Mouse (Mus musculus) bone marrow, adult 2 months (tissue): ENCODE measurements around the gene Fgf16. TPM values are rescaled to one million over a fixed set of nuclear protein-coding genes. Genes with fewer than 3 reads are reported as not detected.

ENCODE experiments used
- H3K27ac ChIP-seq: fragments of 200-500 bp; 2 replicates; pipeline ENCODE4 v1.5.1; 2012; ENCODE audit warnings: low read depth, mild to moderate bottlenecking, control low read depth, inconsistent platforms, low read length; ENCODE audit not compliant: control insufficient read depth, poor library complexity, insufficient read depth
- H3K4me1 ChIP-seq: fragments of 200-500 bp; 2 replicates; pipeline ENCODE4 v1.6.1; 2011; ENCODE audit warnings: low read length; ENCODE audit not compliant: control insufficient read depth, insufficient read depth
- H3K4me3 ChIP-seq: fragments of 200-500 bp; replicated peaks from 2 replicates; pipeline ENCODE3; 2011; ENCODE audit warnings: mild to moderate bottlenecking, low read depth, low read length, control low read depth; ENCODE audit not compliant: control insufficient read depth
- CTCF ChIP-seq: fragments of 200-500 bp; IDR thresholded peaks from 2 replicates; pipeline ENCODE4 v1.5.1; 2011; ENCODE audit warnings: low read length, control low read depth; ENCODE audit not compliant: control insufficient read depth, insufficient read depth
- POLR2A ChIP-seq: fragments of 200-500 bp; IDR thresholded peaks from 2 replicates; pipeline ENCODE4 v1.6.1; 2011; ENCODE audit warnings: low read depth, mild to moderate bottlenecking, control low read depth, low read length, borderline replicate concordance; ENCODE audit not compliant: control insufficient read depth
- WGBS: fragments of 180-500 bp; shearing (Covaris S2); methylation state at CpG from one replicate; pipeline ENCODE4 v1.1.7; 2018; 5-methylcytosine and 5-hydroxymethylcytosine counted together
- polyA plus RNA-seq: library from polyadenylated mRNA; stranded (reverse); fragments of >200 nt; gene quantifications from 2 replicates; pipeline ENCODE4 v1.2.4, GENCODE M21; 2011; ENCODE audit warnings: low replicate concordance; ENCODE audit not compliant: missing spikeins, insufficient read depth, insufficient read length

The Fgf16 gene
- polyA plus RNA-seq, 1 experiment: not detected

DNA sequence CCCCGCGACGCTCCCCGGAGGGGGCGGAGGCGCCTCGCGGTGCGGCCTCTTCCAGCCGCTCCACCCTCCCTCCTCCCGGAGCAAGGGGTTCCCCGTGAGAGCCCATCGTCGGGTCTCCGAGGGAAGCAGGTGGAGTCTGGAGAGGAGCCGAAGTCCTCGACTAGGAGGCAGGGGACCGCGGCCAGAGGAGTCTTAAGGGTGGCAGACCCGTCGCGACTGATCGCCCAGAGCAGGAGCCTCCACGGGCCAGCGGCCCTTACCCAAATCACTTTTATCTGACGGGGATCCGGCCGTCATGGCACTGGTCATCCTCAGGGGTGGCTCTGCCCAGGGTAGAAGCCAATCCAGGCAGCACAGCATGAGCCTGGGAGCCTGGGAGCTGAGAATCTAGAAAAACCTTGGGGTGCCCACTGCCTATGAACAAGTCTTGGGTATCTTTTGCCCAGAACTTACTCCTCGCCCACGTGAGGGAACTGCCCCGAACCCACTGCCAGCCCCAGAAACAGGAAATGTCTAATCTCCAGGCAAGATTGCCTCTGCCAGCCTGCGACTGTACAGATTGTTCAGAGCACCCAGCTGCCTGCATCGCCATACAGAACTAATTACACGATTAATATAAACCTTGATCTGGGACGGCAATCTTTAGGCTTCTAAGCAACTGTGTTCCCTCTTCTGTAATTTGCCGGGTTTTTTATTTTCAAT is 1.1 kb downstream of the Fgf16 start:
- H3K27ac ChIP-seq: no peak overlapping the region
- no peaks in the 10 kb centered on the region for H3K4me1 ChIP-seq
- WGBS: 16% methylated on average over 31 of the region's 36 CpGs
- no peak for TF ChIP-seq POLR2A
- no peak overlapping the region for H3K4me3 ChIP-seq

DNA sequence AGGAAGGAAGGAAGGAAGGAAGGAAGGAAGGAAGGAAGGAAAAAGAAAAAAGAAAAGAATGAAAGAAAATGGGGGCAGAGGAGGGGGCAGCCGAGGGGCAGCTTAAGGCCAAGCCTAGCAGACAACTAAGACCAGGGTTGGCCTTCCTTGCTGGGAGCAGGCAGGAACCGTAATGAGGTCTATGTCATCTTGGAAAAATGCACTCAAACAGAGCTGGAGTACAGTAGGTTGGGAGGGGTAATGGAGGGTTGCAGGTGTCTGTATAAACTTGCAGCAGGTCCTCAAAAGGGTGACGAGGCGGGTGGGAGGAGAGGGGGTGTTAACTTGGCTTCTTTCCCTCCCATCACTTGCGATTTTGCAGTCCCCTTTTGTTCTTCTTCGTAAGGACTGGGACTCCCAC is 1.9 kb downstream of the Fgf16 start:
- WGBS: 57% methylated on average over 6 of the region's 6 CpGs
- TF ChIP-seq POLR2A (no peak), CTCF (no peak)
- H3K4me1 ChIP-seq: no peaks in the 10 kb centered on the region

DNA sequence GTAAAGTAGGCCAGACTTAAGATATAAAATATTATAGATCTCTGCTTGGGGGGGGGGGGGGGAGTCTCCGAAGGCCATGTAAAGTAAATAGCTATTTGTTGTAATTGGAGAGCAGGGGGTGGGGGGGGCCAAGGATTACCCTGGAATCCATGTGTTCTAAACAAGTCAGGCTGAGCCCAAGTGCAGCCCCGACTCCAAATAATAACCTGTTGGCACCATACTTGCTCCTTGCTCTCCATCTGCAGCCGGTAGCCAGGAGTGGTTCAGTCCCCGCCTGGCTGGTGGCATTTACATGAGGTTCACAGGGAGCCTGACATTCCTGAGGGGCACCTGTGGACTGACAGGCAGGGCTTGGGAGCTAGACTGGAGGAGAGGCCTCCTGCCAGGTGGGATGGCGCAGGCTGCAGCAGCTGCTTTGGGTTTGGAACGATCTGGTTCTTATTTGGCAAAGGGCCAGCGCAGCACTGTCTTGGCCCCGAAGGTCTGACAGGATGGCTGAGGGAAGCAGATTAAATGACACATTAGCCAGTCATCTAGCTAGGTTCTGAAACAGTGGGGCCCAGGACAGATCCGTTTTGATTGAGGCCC is 3.2 kb downstream of the Fgf16 start:
- Histone ChIP-seq H3K4me1 (no peaks in the 10 kb centered on the region), H3K27ac (no peak overlapping the region), H3K4me3 (no peak overlapping the region)
- TF ChIP-seq CTCF: no peak
- TF ChIP-seq POLR2A: no peak
- 55% methylated on average over 9 of the region's 9 CpGs for WGBS

More for the DNA sequence above, 1.9 kb downstream of the Fgf16 start:
- H3K27ac ChIP-seq: no peak overlapping the region
- H3K4me3 ChIP-seq: no peak overlapping the region

- 80% methylated on average over 3 of the region's 3 CpGs for WGBS
- no peaks in the 10 kb centered on the region for H3K4me1 ChIP-seq
- H3K4me3 ChIP-seq: no peak overlapping the region
- no peak for TF ChIP-seq CTCF
- no peak for TF ChIP-seq POLR2A
- H3K27ac ChIP-seq: no peak overlapping the region
Measured at GRCm38 (mm10) chrX:105767932-105768331, 3.9 kb downstream of the Fgf16 start.

DNA sequence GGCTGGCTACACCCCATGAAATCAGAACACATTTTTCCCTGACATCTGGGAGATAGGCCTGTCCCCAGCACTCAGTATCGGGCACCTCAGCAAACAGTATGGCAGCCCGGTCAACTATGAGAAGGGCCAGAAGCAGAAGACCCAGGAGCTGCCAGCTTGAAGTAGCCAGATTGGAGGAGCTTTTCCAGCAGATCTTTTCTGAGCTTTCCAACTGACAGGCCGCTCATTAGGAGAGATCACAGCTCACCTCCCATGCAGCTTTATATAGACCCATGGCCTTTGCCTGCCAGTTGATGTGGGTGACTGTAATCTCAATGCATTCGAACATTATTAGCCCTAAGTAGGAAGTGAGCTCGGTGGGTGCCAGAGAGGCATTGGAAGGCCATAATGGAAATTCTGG is 9.2 kb downstream of the Fgf16 start:
- no peak overlapping the region for H3K4me3 ChIP-seq
- no peaks in the 10 kb centered on the region for H3K4me1 ChIP-seq
- TF ChIP-seq POLR2A (no peak), CTCF (no peak)
- no peak overlapping the region for H3K27ac ChIP-seq
- 87% methylated on average over 5 of the region's 5 CpGs for WGBS

DNA sequence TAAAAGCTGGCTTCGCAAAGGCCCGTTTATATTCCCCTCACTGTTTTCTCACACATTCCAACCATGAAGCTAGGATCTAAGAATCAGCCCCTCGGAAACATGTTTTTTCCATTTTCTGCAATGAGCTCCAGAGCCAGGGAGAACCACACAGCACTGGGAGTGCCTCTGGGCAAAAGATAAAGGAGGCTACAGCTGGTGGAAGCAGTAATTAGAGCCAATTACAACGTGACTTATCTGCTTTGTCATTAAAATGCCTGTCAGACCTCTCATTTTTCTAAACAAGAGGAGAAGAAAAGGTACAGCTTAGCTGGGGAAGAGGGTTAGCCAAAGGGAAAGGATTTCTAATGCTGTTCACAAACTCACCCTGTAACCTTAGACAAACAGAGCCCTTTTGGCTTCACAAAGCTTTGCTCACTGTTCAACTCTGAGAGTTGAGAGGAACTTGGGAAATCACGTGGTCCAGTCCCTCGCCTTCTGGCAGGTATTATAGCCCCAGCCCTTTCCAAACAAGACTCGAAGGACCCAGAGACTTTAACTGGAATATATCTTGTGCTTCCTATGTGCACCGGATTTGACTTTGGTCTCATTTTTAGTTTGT is 30.8 kb downstream of the Fgf16 start:
- TF ChIP-seq POLR2A (no peak), CTCF (no peak)
- Histone ChIP-seq H3K4me3 (no peak overlapping the region), H3K4me1 (no peaks in the 10 kb centered on the region), H3K27ac (no peak overlapping the region)
- WGBS: 71% methylated on average over 8 of the region's 8 CpGs

GRCm38 (mm10) chrX:105824462-105824861 is 60.4 kb downstream of the Fgf16 start:
- H3K4me3 ChIP-seq: no peak overlapping the region
- H3K27ac ChIP-seq: no peak overlapping the region
- no peaks in the 10 kb centered on the region for H3K4me1 ChIP-seq
- TF ChIP-seq CTCF (no peak), POLR2A (no peak)
- 60% methylated on average over 5 of the region's 5 CpGs for WGBS

Other genes starting within 250 kb of the Fgf16 start
- 89.3 and 160 TPM in 2 replicates for gene Atrx, start 165.1 kb downstream of the Fgf16 start, polyA plus RNA-seq
- gene Magt1, start 247.6 kb downstream of the Fgf16 start, polyA plus RNA-seq: 10.5 and 12.7 TPM in 2 replicates